Mouse (Mus musculus) frontal cortex, adult (tissue): ENCODE results near the gene Plk3.
A peak's percentile ranks its signal among the peaks of the same experiment; 100 is the strongest.

Source experiments
- ATAC-seq: cut with Nextera tagmentation; 2 replicates; pipeline ENCODE4 v1.9.2; 2017; ENCODE audit warnings: mild to moderate bottlenecking, moderate library complexity, mixed read lengths; ENCODE audit not compliant: low TSS enrichment

Gene Plk3

DNA sequence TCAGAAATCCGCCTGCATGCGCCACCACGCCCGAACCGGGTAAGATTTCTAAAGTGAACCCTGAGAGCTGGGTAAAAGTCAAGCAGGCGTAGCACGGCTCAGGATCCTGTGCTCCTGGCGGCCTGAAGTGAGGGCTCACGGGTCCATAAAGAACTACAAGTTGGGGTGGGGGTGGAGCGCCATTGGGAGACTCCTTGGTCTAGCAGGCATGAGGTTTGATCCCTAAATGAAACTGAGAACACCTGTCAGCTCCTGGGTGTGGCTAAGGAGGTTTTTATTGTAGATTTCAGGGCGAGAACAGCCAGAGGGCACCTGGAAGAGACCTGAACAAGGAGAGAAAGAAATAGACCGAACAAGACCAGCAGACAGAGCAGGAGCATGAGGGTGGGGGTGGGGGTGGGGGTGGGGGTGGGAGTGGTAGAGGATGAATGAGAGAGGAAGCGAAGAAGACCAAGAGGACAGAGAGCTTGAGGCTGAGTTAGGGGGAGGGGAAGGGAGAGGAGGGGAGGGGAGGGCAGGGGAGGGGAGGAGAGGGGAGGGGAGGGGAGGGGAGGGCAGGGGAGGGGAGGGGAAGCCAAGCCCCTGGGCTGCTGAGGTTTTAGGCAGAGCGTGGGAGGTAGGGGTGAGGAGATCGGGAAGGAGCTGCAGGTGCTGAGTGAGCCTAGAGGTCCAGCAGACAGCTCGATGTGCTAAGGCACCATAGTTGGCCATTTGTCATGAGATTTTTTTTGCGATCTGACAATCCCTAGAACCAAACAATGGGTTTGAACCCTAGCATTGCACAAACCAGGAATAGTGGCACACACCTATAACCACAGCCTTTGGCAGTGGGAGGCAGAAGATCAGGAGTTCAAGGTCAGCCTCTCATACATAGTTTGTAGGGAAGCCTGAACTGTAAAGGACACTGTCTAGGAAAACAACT lies 4.8 kb upstream of the Plk3 start:
- ATAC-seq: no peak

DNA sequence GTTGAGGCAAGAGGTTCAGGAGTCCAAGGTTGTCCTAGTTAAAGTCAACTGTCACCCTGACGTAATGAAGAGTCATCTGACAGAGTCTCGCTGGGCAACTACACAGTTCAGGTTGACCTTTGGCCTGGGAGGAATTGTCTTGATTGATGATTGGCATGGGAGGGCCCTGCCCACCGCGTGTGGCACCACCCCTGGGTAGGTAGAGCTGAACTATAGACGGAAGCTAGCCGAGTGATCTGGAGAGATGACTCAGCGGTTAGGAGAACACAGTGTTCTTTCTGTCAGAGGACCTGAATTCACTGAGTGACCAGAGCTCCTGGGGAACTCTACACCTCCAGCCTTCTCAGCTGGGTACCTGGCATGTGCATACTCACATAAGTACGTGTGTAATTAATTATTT lies 2.3 kb upstream of the Plk3 start:
- no peak for ATAC-seq

DNA sequence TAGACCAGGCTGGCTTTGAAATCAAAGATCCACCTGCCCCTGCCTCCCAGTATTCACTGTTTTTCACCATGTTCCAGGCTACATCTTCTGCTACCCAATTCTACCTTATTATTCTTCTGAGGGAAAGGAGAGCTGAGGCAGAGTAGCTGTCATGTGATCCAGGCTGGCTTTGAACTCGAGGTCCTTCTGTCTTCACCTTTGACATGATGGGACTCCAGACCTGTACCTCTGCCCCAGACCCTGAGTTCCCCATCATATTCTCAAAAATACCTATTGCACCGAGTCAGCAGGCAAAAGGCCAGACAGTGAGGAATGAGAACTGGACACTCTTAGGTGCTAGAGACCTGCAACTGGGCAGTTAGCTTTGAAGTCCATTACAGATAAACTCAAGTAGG lies 835 bp upstream of the Plk3 start:
- ATAC-seq: no peak

DNA sequence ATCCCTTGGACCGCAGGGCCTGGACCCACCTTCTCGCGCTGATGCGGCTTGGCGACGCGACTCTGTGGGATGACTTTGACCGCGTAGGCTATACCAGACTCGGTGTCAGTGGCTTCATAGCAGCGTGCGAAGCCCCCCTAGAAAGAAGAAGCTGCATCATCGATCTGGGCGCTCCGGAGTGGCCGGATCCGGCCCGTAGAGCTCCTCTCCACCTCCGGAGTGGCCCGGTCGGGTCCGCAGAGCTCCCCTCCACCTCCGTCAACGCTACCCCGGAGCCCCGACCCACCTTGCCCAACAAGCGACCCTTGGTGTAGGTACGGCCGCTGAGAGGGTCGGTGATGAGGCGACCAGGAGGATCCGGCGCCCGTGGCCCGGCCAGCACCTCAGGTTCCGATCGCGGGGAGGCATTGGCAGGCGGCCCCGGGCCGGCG lies 382 bp downstream of the Plk3 start:
- ATAC-seq: peak; percentile 33; the same call in 1 of the 2 replicates

DNA sequence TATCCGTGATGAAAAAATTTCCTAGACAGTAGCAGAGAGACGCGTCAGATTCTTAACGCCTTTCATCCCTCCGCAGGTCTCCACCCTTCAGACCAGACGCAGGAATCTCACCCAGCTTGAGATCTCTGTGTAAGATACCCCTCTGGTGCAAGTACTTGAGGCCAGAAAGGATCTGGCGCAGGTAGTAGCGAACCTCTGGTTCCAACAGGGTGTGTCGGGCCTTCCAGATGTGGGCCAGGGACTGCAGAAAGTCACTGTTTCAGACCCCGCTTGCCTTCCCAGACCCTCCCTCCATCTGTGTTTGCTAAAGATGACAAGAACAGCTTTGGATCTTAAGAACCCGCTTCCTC lies 994 bp downstream of the Plk3 start:
- ATAC-seq: no peak

DNA sequence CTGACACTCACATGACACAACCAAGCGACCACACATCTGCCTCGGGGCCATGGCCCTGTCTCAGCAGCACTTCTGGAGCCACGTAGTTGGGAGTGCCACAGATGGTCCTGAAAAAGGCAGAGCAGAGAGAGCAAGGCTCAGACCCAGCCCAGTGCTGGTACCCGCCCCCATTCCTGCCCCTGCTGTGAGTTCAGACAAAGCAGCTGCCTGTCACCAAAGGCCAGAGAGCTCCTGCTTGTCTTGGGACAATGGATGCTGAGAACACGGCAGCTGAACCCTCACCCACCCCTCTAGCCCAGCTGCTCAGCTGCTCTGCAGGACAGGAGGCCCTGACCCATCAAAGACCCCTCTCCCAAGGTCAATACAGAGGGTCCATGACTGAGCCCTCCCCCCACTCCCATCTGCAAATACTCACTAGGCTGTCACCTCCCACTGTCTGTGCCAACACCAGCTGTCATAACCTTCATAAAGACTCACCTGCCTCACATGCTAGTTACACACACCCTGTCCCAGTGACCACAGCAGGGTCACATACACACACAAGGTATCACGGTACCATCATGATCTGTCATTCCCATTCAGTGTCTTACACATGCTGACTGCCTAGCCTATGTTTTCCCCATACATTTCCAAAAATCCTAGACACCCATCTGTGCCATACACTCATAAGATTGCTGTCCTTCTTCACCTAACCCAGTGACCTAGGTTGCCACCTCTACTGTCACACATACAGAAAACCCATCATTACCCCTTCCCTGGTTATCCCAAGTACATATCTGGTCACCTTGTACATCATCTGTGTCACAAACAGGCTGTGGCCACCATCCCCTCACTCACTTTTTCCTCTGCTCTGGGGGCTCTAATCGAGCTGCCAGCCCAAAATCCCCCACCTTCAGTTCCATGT lies 1.6 kb downstream of the Plk3 start:
- no peak for ATAC-seq

DNA sequence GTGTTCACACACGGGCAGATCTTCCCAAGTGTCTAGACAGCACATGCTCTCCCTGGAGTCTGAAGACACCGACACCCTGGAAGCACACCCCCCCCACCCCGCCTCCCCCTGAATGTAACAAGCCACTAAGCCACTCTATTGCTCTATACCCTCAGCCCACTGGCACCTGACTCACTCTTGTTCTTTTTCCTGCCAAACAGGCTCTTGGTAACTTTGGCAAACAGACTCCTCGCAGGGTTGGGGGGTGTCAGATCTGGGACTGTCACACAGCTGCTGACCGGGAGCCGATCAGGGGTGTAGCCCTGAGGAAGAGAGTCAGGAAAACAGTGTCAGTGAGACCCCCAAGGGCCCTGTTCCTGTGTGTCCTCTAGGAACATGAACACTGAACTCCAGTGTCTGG lies 2.6 kb downstream of the Plk3 start:
- no peak for ATAC-seq

DNA sequence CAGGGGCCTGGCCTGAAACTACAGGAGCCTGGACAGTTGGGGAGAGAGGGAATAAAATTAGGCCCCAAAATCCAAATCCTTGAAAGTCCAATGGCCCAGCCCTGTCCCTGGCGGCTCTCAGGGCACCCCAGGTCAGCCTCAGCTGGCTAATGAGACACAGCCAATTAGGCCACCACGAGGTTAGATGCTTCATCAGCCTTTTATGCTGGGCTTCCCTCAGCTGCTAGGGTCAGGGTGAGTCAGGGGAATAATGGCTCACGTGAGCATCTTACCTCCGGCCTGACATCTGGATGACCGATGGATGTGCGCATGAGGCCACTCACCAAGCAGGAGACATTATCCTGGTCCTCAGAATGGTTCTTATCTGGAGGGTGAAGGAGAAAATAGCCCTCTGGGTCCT lies 3.0 kb downstream of the Plk3 start:
- ATAC-seq: no peak

DNA sequence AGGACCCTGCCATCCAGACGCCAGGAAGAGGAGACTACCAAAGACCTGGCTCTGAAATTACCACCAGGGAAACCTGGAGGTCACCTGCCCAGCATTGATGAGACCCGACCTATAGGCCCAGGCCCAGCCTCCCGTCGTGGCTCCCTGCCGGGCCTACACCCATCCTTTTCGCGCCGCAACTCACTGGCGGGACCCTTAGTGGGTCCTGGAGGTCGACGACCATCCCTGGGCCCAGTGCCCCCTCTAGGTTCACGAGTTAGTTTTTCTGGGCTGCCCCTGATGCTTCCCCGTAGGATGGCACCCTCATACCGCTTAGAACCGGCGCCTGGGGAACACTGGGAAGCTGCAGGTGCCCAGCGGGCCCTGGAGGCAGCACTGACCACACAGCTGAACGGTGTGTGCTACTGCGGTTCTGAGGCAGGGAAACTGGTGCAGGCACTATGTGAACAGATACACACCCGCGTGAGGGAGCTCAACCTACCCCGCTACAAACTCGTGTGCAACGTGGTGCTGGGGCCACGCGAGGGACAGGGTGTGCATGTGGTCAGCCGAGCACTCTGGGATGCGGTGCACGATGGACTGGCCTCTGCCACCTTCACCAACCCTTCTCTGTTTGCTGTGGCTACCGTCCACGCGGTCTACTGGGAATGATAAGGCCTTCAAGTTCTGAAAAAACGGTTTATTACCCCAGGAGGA lies 5.6 kb downstream of the Plk3 start:
- ATAC-seq: no peak

DNA sequence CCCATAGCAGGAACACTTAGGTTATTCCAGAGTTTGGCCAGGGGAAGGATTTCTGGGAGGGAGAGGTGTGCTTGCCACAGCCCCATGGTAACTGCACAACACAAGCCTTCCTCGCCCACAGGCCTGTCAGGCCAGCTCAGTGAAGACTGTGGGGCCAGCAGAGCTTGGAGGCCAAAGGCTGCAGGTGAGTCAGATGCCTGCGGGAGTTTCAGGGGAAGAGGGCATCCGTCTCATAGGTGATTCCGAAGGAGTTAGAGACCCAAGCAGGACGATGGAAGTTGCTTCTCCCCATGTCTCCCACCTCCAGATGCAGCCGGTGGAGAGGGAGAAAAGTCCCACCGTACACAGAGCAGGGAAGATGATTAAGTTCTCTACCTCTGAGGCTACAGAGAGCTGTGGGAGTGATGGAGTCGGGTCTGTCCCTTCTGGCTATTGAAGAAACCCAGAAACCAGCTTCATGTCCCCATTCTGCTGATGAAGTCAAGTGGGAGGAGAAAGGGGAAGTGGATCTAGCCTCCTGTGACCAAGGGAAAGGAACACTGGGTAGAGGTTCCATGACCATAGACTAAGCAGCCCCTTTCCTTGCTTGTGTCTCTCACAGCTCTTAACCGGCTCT lies 7.0 kb downstream of the Plk3 start, which contains the start of gene Tctex1d4:
TSS of gene Tctex1d4 (plus strand) at position 120 of the 616 bp plus-strand sequence.
- no peak for ATAC-seq

DNA sequence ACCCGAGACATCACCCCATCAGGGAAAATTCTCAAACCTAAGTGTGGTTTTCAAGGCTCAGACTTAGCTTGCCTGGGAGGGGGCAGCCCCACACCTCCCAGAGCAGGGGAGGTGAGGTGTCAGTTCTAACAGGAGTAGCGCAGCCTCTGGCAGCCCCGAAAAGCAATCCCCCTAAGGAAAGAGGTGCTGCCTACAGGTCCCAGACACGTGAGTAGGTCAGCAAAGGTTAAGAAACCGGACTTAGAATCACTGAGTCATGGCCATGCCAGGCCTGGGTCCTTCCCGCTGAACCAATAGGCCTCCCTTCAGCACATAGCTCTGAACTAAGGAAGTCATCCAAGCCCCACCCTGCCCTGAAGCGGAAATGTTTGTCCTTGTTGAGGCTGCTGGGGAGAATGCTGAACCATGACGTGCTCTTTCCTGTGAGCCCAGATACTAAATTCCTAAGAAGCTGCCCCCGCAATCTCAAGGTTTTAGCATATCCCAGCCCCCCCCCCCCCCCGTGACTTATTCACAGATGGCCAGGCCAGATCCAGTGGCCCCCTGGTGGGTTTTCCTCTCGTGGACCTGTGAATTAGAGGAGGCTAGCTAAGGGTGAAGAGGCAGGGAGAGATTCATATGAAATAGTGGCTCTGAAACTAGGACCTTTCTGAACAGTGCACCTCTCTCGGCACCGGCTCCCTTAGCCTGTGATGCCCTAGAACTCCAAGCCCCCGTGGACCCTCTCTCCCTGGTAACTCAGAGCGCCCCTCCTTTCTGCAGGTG lies 7.7 kb downstream of the Plk3 start:
- ATAC-seq: peak; percentile 39

DNA sequence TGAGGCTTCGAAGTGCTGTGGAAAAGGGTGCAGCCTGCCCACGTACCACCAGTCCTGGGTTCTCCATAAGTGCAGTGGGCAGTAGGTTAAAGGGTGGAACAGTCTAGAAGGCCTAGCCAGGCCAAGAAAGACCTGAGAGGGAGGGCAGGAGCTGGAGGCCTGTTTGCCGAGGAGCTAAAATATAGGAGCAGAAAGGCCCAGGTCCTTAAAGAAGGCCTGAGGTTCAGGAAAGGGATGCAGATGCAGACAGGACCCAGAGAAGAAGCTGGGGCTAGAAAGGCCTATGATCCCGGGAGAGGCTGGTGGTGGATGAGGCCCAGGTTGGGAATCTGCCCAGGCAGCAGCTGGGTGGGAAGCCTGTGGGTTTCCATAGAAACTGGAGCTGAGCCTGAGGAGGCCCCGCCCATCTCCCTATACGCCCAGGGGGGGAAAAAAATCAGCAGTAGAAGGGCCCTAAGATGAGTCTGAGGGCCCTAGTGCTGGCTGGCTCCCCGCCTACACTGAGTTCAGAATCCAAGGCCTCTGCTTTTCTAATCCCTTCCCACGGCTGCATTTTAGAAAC lies 8.3 kb downstream of the Plk3 start, which contains the start of gene Btbd19:
TSS of gene Btbd19 (minus strand) at position 378 of the 562 bp plus-strand sequence.
- peak; percentile 43 for ATAC-seq

DNA sequence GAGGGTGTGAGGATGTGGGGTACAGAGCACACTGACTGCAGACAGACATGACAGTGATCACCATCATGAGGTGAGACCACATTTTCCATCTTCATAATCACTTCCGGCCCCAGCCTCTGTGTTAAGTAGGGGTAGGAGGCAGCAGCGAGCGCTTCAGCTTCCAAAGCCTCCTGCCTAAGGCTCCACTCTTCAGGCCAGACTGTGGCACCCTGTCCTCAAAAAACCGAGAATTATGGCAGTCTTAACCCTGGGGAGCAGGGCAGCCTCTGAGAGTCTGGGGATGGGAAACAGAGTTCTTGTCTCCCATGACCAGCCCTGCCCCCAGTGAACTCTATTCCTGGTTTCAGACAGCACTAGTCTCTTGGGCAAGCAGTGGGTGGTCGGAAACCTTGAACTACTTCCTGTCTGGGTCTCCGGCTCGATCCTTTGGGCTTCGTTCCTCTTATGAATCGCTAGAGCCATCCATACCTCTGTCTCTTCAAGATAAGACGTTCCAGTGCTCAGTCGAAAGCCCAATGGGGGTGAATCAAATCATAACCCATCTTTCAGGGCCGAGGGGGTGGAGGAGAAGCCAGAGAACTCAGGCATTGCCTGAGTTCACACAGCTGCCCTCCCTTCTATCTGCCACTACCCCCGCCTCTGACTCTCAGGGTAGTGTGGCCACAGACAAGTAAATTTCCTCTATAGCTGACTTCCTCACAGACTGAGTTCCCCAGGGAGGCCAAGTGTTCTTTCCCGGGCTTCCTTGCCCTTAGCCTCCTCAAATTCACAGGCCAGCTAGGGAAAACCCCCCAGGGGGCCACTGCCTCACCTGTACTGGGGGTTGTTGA lies 9.0 kb downstream of the Plk3 start:
- no peak for ATAC-seq

DNA sequence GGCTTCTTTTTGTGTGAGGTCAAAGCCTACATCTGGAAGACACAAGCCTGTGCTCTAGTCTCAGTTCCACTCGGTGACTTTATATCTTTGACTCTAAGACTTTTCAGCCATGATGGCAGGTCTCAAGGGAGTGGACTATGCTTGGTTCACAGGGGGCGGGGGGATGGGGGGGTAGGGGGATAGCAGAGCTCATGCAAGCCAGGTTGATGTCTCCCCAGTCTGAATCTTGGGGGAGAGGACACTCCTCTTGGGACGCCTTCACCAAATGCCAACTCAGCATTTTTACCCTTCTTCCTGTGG lies 9.6 kb downstream of the Plk3 start:
- no peak for ATAC-seq

DNA sequence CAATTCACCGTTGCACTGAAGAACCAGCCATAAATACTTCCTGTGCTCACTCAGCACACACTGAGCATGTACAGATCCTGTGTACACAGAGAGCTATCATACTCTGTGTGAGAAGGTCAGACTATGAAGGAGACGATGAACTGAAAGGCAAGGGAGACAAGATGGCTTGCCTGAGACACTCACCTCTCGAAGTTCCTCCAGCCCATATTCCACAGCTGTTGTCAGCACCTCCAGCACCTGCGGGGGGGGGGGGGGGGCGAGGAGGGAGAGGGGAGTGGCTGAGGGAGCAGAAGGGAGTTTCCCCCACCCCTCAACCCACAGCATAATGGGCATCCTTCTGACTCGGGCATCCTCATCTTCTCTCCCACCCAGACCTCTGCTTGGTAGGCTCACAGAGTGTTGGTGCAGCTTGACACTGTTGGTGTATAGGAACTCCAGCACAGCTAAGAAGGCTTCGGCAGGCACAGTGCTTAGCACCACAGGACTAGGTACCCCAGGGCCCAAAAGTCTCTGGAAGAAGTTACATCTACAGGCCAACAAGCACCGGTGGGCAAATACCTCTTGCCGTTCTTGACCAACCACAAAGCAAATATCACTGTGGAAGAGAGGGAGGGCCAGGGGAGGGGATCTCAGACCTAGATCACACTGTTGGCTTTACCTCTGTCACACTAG lies 10.1 kb downstream of the Plk3 start:
- ATAC-seq: no peak

DNA sequence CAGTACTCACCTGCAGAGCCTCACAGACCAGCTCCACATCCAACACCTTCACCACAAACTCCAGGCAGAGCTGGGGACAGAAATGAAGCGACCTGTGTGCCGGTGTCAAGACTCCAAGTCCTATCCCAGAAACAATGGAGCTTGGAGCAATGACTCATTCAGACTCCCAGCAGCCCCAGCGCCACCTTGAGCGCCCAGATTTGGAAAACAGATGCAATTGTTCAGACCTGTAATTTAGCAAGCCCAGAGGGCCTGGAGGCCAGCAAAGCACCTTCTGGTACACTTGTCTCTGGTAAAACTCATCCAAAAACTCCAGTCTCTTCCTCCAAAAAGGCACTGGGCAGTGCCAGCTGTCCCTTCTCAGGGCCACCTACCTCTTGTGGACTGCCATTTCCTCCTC lies 11.6 kb downstream of the Plk3 start:
- no peak for ATAC-seq

DNA sequence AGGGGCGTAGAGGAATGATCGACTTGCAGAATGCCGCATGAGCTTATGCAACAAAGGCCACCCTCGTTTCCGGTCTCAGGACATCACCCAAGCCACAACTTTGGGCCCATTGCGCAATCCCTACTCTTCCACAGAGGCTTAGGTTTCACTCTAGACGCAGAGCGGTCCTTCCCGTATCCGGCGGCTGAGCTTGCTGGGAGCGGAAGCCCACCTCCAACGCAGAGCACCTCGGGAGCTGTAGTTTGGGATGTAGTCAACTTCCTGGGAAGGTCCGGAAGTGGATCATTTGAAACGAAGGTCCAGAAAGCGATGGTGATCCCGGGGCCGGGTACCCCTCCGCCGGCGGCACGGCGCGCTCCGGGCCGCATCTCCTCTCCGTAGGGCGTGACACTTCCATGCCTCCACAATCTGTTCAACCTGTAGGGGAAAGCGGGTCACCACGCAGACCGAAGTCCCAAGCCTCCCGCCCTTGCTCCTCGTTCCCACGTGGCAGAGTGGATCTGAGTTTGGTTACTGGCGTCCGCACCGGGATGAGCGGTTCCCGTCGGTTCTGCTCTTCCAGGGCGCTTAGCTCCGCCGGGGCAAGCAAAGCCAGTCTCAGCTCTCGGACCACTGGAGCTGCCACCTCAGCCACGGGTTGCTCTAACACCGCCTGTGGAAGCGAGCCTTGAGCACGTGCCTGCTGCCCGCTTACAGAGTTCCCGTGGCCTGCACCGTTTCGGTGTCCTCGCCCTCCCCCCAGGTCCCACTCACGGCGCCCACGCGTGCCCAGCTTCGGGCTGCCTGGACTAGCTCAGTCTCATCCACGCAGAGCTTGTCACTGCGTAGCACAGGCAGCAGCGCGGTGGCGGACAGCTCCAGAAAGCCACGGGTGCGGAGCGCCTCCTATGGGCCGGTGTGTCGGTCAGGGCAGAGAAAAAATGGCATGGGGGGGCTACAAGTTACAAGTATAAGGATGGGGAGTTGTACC lies 13.0 kb downstream of the Plk3 start:
- ATAC-seq: peak; percentile 93

DNA sequence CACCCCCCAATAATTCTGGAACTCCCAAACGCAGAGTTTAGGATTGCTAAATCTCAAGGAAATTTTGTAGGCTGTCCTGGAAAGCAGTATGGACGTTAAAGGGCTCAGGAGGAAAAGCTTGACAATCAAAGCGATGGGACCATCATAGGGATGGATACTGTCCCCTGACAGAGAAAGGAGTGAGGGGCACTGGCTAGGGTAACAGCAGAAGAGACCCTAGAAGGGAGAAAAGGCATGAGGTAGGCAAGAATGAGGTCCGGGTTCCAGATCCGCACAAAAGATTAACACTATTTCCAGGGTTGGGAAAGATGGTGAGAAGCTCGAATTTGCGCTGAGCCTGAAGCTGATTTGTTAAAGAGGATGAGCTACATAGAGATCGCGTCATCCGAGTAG lies 13.7 kb downstream of the Plk3 start:
- ATAC-seq: no peak
